Mouse (Mus musculus) MEL (cell line): ENCODE results near the gene Gm20388.

Experiments
- ETS1 ChIP-seq: IDR thresholded peaks from 2 replicates; pipeline ENCODE4 v1.6.1; 2012; ENCODE audit warnings: low read depth, mild to moderate bottlenecking, inconsistent platforms, low read length, improper control_type of control experiment, moderate library complexity
- MAFK ChIP-seq: IDR thresholded peaks from 2 replicates; pipeline ENCODE4 v1.6.1; 2011; ENCODE audit warnings: low read depth, mild to moderate bottlenecking, low read length, improper control_type of control experiment, borderline replicate concordance

DNA sequence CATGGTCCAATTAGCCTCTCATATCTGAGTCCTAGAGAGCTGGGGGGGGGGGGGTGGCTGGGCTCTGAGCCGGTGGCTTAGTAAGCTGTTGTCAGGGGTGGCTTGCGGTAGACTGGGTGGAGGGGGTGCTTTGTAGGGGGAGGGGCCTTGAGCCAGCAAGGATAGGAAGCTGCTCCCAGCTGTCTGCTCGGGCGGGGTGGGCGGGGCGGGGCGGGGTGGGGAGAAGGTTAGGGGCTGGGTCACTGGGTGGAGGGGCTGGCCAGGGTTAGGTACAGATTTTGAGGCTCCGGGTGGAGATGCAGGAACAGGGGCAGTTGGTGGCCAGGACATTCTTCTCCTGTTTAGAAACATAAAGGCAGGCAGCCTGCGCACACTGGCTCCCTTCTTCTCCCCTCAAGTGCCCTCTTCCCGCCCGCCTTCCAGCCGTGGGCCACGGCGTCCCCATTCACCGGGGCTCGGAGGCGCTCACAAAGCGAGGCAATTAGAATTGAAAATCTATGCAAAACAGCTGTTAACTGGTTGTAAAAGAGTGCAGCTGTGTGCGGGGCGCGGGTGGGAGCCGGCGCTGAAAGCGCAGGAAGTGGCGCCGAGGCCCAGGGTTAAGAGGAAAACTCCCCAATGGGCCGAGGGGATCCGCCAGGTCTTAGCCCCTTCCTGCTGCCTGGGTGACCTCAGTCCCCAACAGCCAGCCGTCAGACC lies 622.0 kb downstream of the Gm20388 start:
- no peak for TF ChIP-seq MAFK
- no peak for TF ChIP-seq ETS1
